Mouse (Mus musculus): ENCODE measurements around the gene Gpsm3. TPM values are rescaled to one million over a fixed set of nuclear protein-coding genes. Genes with fewer than 3 reads are reported as not detected.

Gene Gpsm3
- polyA plus RNA-seq, 1 experiment from 2014 or later = 4.3 TPM

DNA sequence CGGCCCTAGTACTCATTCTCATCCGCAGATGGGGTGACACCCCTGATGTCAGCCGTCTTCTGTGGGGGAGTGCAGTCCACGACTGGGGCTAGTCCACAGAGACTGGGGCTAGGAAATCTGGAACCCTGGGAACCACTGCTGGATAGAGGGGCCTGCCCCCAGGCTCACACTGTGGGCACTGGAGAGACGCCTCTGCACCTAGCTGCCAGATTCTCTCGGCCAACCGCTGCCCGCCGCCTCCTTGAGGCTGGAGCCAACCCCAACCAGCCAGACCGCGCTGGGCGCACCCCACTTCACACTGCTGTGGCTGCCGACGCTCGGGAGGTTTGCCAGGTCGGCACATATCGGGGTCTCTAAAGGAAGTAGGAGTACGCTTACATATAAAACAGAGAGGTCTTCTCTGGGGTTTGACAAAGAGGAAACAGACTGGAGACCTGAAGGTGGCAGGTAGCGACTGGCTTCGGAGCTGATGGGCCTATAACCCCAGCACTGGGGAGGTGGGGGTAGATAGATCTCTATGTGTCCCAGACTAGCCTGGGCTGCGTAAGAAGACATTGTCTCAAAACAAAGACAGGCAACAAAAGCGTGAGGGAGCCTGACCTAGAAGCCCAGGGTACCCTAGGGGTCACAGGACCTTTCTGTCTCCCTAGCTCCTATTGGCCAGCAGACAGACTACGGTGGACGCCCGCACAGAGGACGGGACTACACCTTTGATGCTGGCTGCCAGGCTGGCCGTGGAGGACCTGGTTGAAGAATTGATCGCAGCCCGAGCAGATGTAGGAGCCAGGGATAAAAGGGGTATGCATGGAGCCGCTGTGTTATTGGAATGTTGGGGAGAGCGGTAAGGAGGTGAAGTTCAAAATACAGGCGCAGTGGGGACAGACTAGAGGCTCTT lies 3.5 kb upstream of the Gpsm3 start:
- Histone ChIP-seq H3K4me3 (ENCODE audit: low read depth, low read length) (peak overlapping the region; percentile 71), H3K27me3 (ENCODE audit: control insufficient read depth, insufficient read depth, low read depth, low read length) (no peaks in the 10 kb centered on the region), H3K36me3 (ENCODE audit: control insufficient read depth, insufficient read depth, low read length) (no peaks in the 10 kb centered on the region), H3K4me1 (ENCODE audit: control insufficient read depth, insufficient read depth, low read length) (peaks cover 26% of the 10 kb centered on the region), H3K9ac (ENCODE audit: low read depth, low read length) (peak overlapping the region; percentile 90), H3K27ac (ENCODE audit: low read length) (peak overlapping the region; percentile 100), H3K9me3 (replicated peaks; ENCODE audit: control insufficient read depth, low read length, poor library complexity, severe bottlenecking) (no peaks in the 10 kb centered on the region), H3K4me2 (ENCODE audit: low read length) (peak overlapping the region; percentile 85)
- ATAC-seq = peak; percentile 22
- 14% methylated on average over 32 of the region's 32 CpGs for WGBS

GRCm38 (mm10) chr17:34586796-34587422 lies 2.7 kb upstream of the Gpsm3 start:
- peak overlapping the region; percentile 85 for H3K4me2 ChIP-seq (ENCODE audit: low read length)
- no peaks in the 10 kb centered on the region for H3K36me3 ChIP-seq (ENCODE audit: control insufficient read depth, insufficient read depth, low read length)
- no peaks in the 10 kb centered on the region for H3K9me3 ChIP-seq (replicated peaks; ENCODE audit: control insufficient read depth, low read length, poor library complexity, severe bottlenecking)
- H3K9ac ChIP-seq (ENCODE audit: low read depth, low read length) = peak overlapping the region; percentile 90
- H3K4me3 ChIP-seq (ENCODE audit: low read depth, low read length) = peak overlapping the region; percentile 71
- H3K27me3 ChIP-seq (ENCODE audit: control insufficient read depth, insufficient read depth, low read depth, low read length) = no peaks in the 10 kb centered on the region
- WGBS = under 1% methylated on average over 38 of the region's 38 CpGs
- peak; percentile 77 for ATAC-seq
- H3K4me1 ChIP-seq (ENCODE audit: control insufficient read depth, insufficient read depth, low read length) = peaks cover 32% of the 10 kb centered on the region
- peak overlapping the region; percentile 100 for H3K27ac ChIP-seq (ENCODE audit: low read length)

GRCm38 (mm10) chr17:34587423-34587811 lies 2.2 kb upstream of the Gpsm3 start:
- WGBS = under 1% methylated on average over 49 of the region's 50 CpGs
- H3K4me3 ChIP-seq (ENCODE audit: low read depth, low read length) = peak overlapping the region; percentile 71
- peak; percentile 82 for ATAC-seq
- H3K36me3 ChIP-seq (ENCODE audit: control insufficient read depth, insufficient read depth, low read length) = no peaks in the 10 kb centered on the region
- peaks cover 32% of the 10 kb centered on the region for H3K4me1 ChIP-seq (ENCODE audit: control insufficient read depth, insufficient read depth, low read length)
- no peaks in the 10 kb centered on the region for H3K27me3 ChIP-seq (ENCODE audit: control insufficient read depth, insufficient read depth, low read depth, low read length)
- H3K27ac ChIP-seq (ENCODE audit: low read length) = peak overlapping the region; percentile 100
- H3K4me2 ChIP-seq (ENCODE audit: low read length) = peak overlapping the region; percentile 85
- peak overlapping the region; percentile 90 for H3K9ac ChIP-seq (ENCODE audit: low read depth, low read length)
- no peaks in the 10 kb centered on the region for H3K9me3 ChIP-seq (replicated peaks; ENCODE audit: control insufficient read depth, low read length, poor library complexity, severe bottlenecking)

GRCm38 (mm10) chr17:34587814-34588213 lies 1.8 kb upstream of the Gpsm3 start:
- ATAC-seq = no peak
- Histone ChIP-seq H3K9ac (ENCODE audit: low read depth, low read length) (peak overlapping the region; percentile 90), H3K4me3 (ENCODE audit: low read depth, low read length) (peak overlapping the region; percentile 71), H3K4me1 (ENCODE audit: control insufficient read depth, insufficient read depth, low read length) (peaks cover 32% of the 10 kb centered on the region), H3K27me3 (ENCODE audit: control insufficient read depth, insufficient read depth, low read depth, low read length) (no peaks in the 10 kb centered on the region), H3K36me3 (ENCODE audit: control insufficient read depth, insufficient read depth, low read length) (no peaks in the 10 kb centered on the region), H3K4me2 (ENCODE audit: low read length) (peak overlapping the region; percentile 85), H3K9me3 (replicated peaks; ENCODE audit: control insufficient read depth, low read length, poor library complexity, severe bottlenecking) (no peaks in the 10 kb centered on the region), H3K27ac (ENCODE audit: low read length) (peak overlapping the region; percentile 100)
- WGBS = 3% methylated on average over 19 of the region's 19 CpGs

- no peak overlapping the region for H3K9ac ChIP-seq (ENCODE audit: low read depth, low read length)
- WGBS = 67% methylated on average over 3 of the region's 3 CpGs
- H3K4me3 ChIP-seq (ENCODE audit: low read depth, low read length) = no peak overlapping the region
- no peaks in the 10 kb centered on the region for H3K36me3 ChIP-seq (ENCODE audit: control insufficient read depth, insufficient read depth, low read length)
- H3K27me3 ChIP-seq (ENCODE audit: control insufficient read depth, insufficient read depth, low read depth, low read length) = no peaks in the 10 kb centered on the region
- H3K27ac ChIP-seq (ENCODE audit: low read length) = no peak overlapping the region
- no peak for ATAC-seq
- no peak overlapping the region for H3K4me2 ChIP-seq (ENCODE audit: low read length)
- peaks cover 38% of the 10 kb centered on the region for H3K4me1 ChIP-seq (ENCODE audit: control insufficient read depth, insufficient read depth, low read length)
- H3K9me3 ChIP-seq (replicated peaks; ENCODE audit: control insufficient read depth, low read length, poor library complexity, severe bottlenecking) = no peaks in the 10 kb centered on the region
Measured at GRCm38 (mm10) chr17:34588767-34589166, 839 bp upstream of the Gpsm3 start.

DNA sequence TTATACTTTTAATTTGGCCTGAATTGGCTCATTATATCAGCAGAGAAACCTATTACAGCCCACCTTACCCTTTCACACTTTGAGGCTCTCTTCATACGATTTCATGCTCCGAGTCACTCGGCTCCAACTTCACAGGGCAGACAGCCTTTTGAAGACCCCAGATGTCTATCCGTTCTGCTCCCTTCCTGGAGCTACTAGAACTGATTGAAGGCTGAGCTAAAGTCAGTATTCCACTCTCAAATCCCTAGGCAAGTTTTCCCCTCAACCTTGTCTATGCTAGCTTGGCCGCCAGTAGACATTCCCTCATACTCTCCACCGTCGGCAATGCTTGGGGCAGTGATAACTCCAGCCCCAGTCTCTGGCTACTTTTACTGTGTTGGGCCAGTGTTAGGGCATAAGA lies 400 bp upstream of the Gpsm3 start:
- Histone ChIP-seq H3K9ac (ENCODE audit: low read depth, low read length) (no peak overlapping the region), H3K27me3 (ENCODE audit: control insufficient read depth, insufficient read depth, low read depth, low read length) (no peaks in the 10 kb centered on the region), H3K4me1 (ENCODE audit: control insufficient read depth, insufficient read depth, low read length) (peaks cover 42% of the 10 kb centered on the region), H3K4me3 (ENCODE audit: low read depth, low read length) (no peak overlapping the region), H3K27ac (ENCODE audit: low read length) (no peak overlapping the region), H3K36me3 (ENCODE audit: control insufficient read depth, insufficient read depth, low read length) (no peaks in the 10 kb centered on the region), H3K4me2 (ENCODE audit: low read length) (no peak overlapping the region), H3K9me3 (replicated peaks; ENCODE audit: control insufficient read depth, low read length, poor library complexity, severe bottlenecking) (no peaks in the 10 kb centered on the region)
- ATAC-seq = no peak
- 52% methylated on average over 7 of the region's 7 CpGs for WGBS

DNA sequence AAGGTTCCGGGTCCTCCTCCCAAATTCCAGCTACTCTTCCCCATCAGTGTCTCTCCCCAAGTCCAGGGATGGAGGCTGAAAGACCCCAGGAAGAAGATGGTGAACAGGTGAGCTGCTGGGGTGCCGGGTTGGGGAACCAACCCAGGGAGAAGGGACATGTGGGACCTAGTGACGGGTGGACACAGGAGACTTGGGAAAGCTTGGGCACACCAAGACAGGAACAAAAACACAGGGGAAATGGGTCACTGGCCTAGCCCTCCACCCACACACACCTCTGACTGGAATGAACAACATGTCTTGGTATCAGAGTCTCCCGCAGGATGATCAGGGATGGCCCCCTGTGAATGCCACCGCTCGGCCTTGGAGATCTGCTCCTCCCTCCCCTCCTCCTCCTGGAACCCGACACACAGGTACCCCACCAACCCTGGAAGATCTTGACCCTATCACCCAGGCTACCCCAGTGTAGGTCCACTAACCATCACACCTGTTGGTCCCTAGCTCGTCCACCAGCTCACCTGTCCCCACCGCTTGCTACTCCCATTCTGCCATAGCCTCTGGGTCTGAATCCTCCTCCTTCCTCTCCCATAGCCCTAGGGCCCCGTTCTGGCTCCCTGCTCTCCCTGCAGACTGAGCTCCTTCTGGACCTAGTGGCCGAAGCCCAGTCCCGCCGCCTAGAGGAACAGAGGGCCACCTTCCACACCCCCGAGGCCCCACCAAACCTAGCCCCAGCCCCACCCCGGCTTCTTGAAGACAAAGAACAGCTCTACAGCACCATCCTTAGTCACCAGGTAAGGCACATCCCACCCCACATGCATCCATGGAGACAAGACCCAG lies 765 bp downstream of the Gpsm3 start:
- H3K9me3 ChIP-seq (replicated peaks; ENCODE audit: control insufficient read depth, low read length, poor library complexity, severe bottlenecking) = no peaks in the 10 kb centered on the region
- peak overlapping the region; percentile 80 for H3K4me2 ChIP-seq (ENCODE audit: low read length)
- ATAC-seq = no peak
- WGBS = 68% methylated on average over 15 of the region's 15 CpGs
- no peaks in the 10 kb centered on the region for H3K27me3 ChIP-seq (ENCODE audit: control insufficient read depth, insufficient read depth, low read depth, low read length)
- peaks cover 7% of the 10 kb centered on the region; the same call in 1 of the 2 replicates for H3K36me3 ChIP-seq (ENCODE audit: control insufficient read depth, insufficient read depth, low read length)
- H3K4me3 ChIP-seq (ENCODE audit: low read depth, low read length) = no peak overlapping the region
- no peak overlapping the region; the same call in 1 of the 2 replicates for H3K9ac ChIP-seq (ENCODE audit: low read depth, low read length)
- H3K27ac ChIP-seq (ENCODE audit: low read length) = peak overlapping the region; percentile 97
- H3K4me1 ChIP-seq (ENCODE audit: control insufficient read depth, insufficient read depth, low read length) = peaks cover 49% of the 10 kb centered on the region

GRCm38 (mm10) chr17:34591029-34591993 lies 1.7 kb downstream of the Gpsm3 start, which contains the start of gene Pbx2:
Gene Pbx2 (plus strand): TSS chr17:34591266.
- peak within 1 kb of the TSS; percentile 80 for H3K4me2 ChIP-seq (ENCODE audit: low read length)
- H3K9ac ChIP-seq (ENCODE audit: low read depth, low read length) = peak within 1 kb of the TSS; percentile 94
- H3K4me1 ChIP-seq (ENCODE audit: control insufficient read depth, insufficient read depth, low read length) = peaks cover 40% of the 10 kb centered on the region
- no peaks in the 10 kb centered on the region for H3K9me3 ChIP-seq (replicated peaks; ENCODE audit: control insufficient read depth, low read length, poor library complexity, severe bottlenecking)
- H3K27me3 ChIP-seq (ENCODE audit: control insufficient read depth, insufficient read depth, low read depth, low read length) = no peaks in the 10 kb centered on the region
- 2% methylated on average over 21 of the region's 21 CpGs for WGBS
- H3K27ac ChIP-seq (ENCODE audit: low read length) = peak within 1 kb of the TSS; percentile 97
- peaks cover 15% of the 10 kb centered on the region for H3K36me3 ChIP-seq (ENCODE audit: control insufficient read depth, insufficient read depth, low read length)
- H3K4me3 ChIP-seq (ENCODE audit: low read depth, low read length) = peak within 1 kb of the TSS; percentile 69
- ATAC-seq = no peak; the same call in 1 of the 2 replicates

All from midbrain, embryonic 16.5 days (tissue).